Mouse (Mus musculus) intestine, postnatal 0 days (tissue): ENCODE measurements at regions not wholly inside any gene's neighbourhood (a gene's known extent, or its start where the extent isn't known, plus 50 kb on each side); places are given as distances from the start of the nearest gene placed in this dataset.

Experiments used
- ATAC-seq: fragments of 200-750 bp; cut with Nextera tagmentation; 2 replicates; pipeline ENCODE4 v1.8.0; 2017; ENCODE audit warnings: mild to moderate bottlenecking, moderate TSS enrichment, moderate library complexity
- H3K27ac ChIP-seq: fragments of 300-500 bp; sonication (generic); 2 replicates; pipeline ENCODE4 v1.5.1; 2014; ENCODE audit warnings: mild to moderate bottlenecking, low read depth, low read length, moderate library complexity
- H3K27me3 ChIP-seq: fragments of 300-500 bp; sonication (generic); replicated peaks from 2 replicates; pipeline ENCODE4 v1.6.1; 2014; ENCODE audit warnings: low read length, mixed read lengths; ENCODE audit not compliant: control insufficient read depth, insufficient read depth
- H3K36me3 ChIP-seq: fragments of 300-500 bp; sonication (generic); 2 replicates; pipeline ENCODE4 v1.6.1; 2014; ENCODE audit warnings: mild to moderate bottlenecking, moderate library complexity; ENCODE audit not compliant: control insufficient read depth, insufficient read depth
- H3K4me1 ChIP-seq: fragments of 300-500 bp; sonication (generic); replicated peaks from 2 replicates; pipeline ENCODE4 v1.6.1; 2014; ENCODE audit warnings: antibody characterized with exemption, low read length, mixed read lengths; ENCODE audit not compliant: control insufficient read depth, insufficient read depth
- H3K4me2 ChIP-seq: fragments of 300-500 bp; sonication (generic); replicated peaks from 2 replicates; pipeline ENCODE4 v1.6.1; 2014; ENCODE audit warnings: low read depth, mild to moderate bottlenecking, moderate library complexity
- H3K4me3 ChIP-seq: fragments of 300-500 bp; sonication (generic); 2 replicates; pipeline ENCODE4 v1.5.1; 2014; ENCODE audit warnings: low read depth, low read length
- H3K9ac ChIP-seq: fragments of 300-500 bp; sonication (generic); 2 replicates; pipeline ENCODE4 v1.6.1; 2014; ENCODE audit warnings: mild to moderate bottlenecking, low read depth, low read length
- H3K9me3 ChIP-seq: fragments of 300-500 bp; sonication (generic); 2 replicates; pipeline ENCODE4 v1.6.1; 2016; ENCODE audit warnings: mixed run types; ENCODE audit not compliant: control insufficient read depth
- CTCF ChIP-seq: sonication (generic); IDR thresholded peaks from 2 replicates; pipeline ENCODE4 v1.5.1; 2016; ENCODE audit warnings: low read depth, mild to moderate bottlenecking, control low read depth, antibody characterized with exemption, moderate library complexity
- WGBS: fragments of 180-500 bp; shearing (Covaris S2); extraction: QIAGEN DNeasy Blood & Tissue Kit; methylation state at CpG from one replicate; pipeline ENCODE4 v1.1.7; 2014; 5-methylcytosine and 5-hydroxymethylcytosine counted together

DNA sequence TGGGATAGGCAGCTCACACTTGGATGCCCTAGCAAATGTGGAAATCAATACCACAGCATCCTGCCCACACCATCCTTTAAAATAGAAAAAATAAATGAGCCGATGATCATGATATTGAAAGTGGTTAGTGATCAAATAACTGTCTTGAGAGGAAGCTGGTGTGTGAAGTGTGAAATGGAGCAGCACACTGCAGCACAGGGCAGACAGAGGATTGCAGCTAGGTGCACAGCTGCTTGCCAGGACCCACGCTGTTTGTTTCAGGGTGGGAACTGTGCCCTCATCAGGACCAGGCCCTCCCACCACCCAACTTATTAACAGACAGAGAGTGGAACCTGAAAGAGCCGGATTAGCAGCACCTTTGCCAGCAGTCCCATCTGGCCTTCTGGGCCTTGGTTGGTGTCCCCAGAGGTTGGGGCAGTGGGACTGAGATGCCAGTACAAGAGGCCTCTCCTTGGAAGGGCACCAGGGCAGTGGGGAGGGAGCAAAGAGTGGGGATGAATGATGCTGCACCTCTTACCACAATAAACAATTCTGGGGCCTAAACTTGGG lies 191.2 kb upstream of the Tle1 start:
- no peak for TF ChIP-seq CTCF
- 88% methylated on average over 3 of the region's 3 CpGs for WGBS
- no peaks in the 10 kb centered on the region for H3K27me3 ChIP-seq
- H3K36me3 ChIP-seq, result no peaks in the 10 kb centered on the region
- no peak for ATAC-seq
- H3K4me3 ChIP-seq, result no peak overlapping the region
- H3K27ac ChIP-seq, result no peak overlapping the region
- H3K9me3 ChIP-seq, result no peaks in the 10 kb centered on the region
- H3K4me2 ChIP-seq, result no peak overlapping the region
- no peaks in the 10 kb centered on the region for H3K4me1 ChIP-seq
- no peak overlapping the region for H3K9ac ChIP-seq

DNA sequence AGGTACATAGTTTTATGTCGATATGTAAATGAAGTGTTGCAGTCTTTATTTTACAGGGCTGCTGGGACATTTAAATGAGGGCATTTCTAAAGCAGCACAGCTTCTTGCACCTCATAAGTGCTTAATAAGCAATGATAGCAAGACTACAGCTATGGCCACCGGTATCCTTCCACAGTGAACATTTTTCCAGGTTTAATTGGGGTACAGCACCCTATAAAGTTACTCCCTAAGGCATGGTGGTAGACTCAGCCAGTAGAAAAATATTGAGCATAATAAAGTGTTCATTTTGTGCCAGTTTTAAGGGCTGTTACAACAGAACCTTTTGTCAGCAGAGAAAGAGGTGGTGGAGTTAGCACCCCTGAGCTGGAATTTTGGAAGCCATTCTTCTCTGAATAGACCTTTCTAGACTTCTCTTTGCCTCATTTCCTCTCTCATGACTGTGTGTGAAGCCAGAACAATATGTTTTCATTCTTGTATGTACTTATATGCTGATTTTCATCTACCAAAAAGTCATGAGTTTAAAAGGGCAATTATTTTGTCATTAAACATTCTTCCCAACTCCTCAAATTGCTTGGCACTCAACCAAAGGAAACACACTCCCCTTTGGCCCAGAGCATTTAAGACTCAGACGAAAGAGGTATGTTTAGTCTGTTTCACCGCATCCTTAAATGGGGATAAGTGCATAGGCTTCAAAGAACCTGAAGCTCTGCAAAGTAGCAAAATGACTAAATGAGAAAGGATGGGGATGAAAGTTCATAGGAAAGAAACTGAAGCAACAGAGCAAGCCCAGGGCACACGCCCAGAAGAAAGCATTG lies 189.3 kb upstream of the Tle1 start:
- Histone ChIP-seq H3K9me3 (no peaks in the 10 kb centered on the region), H3K9ac (no peak overlapping the region), H3K36me3 (no peaks in the 10 kb centered on the region), H3K27me3 (no peaks in the 10 kb centered on the region), H3K4me1 (no peaks in the 10 kb centered on the region), H3K4me2 (no peak overlapping the region), H3K4me3 (no peak overlapping the region), H3K27ac (no peak overlapping the region)
- ATAC-seq, result no peak
- no peak for TF ChIP-seq CTCF
- 75% methylated on average over 5 of the region's 5 CpGs for WGBS

DNA sequence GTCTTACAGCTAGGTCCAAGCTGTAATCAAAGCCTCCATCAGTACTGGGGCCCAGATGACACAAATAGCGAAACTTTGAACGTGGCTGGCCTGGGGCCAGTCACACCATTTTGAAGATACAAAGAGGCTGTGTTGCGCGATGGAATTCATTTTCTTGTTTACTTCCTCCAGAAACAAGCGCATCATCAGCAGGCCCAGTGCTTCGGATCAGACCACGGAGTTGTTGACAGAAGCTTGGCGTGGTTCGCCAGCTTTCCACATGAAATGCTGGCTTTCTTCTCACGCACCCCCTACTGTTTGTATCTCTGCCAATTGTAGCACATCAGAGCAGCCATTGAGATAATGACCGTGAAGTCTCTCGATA lies 184.2 kb upstream of the Tle1 start:
- peak; percentile 19; the same call in 1 of the 2 replicates for TF ChIP-seq CTCF
- Histone ChIP-seq H3K4me3 (no peak overlapping the region), H3K4me1 (no peaks in the 10 kb centered on the region), H3K36me3 (no peaks in the 10 kb centered on the region), H3K9me3 (no peaks in the 10 kb centered on the region), H3K4me2 (no peak overlapping the region), H3K27ac (no peak overlapping the region), H3K9ac (no peak overlapping the region), H3K27me3 (no peaks in the 10 kb centered on the region)
- no peak for ATAC-seq
- 64% methylated on average over 12 of the region's 12 CpGs for WGBS

DNA sequence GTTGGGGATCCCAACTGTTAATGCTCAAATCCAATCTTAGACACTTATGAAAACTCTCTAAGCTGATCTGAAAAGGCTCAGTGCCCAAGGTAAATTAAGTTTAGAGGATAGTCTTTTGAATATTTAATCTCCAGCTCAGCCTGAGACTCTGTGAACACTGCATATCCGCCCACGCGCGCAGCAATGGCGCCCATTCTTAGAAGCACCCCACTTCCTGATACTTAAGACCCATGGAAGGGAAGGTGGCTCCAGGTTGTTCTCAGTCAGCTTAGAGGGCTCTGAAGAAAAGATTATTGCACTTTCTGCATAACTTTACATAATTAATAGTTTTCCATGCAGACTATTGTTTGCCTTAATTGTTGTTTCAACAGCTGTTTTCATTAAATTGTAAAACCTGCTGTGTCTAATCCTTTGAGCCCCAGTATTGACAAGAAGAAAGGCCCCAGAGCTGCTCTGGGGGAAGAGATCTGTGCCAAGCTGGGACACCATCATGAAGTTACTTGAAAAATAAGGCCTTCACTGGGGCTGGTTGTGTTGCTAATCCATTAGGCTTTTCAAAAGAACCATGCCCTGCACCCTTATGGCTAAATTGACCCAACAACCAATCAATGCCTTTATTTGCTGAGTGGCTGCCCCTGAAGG lies 183.7 kb upstream of the Tle1 start:
- Histone ChIP-seq H3K4me1 (0 out of 2 replicates have a peak, but pooled peaks cover 3% of the 10 kb centered on the region), H3K9me3 (no peaks in the 10 kb centered on the region), H3K9ac (no peak overlapping the region), H3K27me3 (no peaks in the 10 kb centered on the region), H3K27ac (no peak overlapping the region), H3K4me2 (no peak overlapping the region), H3K4me3 (no peak overlapping the region), H3K36me3 (no peaks in the 10 kb centered on the region)
- WGBS, result 96% methylated on average over 5 of the region's 5 CpGs
- TF ChIP-seq CTCF, result no peak
- ATAC-seq, result no peak

DNA sequence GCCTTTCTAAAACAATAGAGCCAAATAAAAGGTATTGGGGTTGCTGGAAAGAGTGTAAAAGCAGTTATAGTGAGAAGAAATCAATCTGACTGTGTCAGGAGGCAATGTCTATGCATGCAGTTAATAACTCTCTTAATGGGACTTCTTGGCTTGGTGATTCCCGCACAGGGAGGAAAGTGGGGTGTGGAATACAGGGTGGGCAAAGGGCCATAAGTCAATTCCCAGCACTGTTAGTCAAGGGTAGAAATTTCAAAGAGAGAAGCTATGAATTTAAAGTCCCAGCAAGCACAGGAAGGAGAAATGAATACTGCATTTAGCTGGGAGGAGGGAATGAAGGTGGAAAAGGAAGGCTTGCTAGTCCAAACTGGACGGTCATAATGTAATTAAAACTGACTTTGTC lies 183.0 kb upstream of the Tle1 start:
- H3K9me3 ChIP-seq, result no peaks in the 10 kb centered on the region
- no peak overlapping the region for H3K27ac ChIP-seq
- no peak overlapping the region for H3K9ac ChIP-seq
- H3K4me1 ChIP-seq, result 0 out of 2 replicates have a peak, but pooled peaks cover 7% of the 10 kb centered on the region
- H3K4me2 ChIP-seq, result no peak overlapping the region
- no peaks in the 10 kb centered on the region for H3K27me3 ChIP-seq
- no peaks in the 10 kb centered on the region for H3K36me3 ChIP-seq
- 83% methylated on average over 2 of the region's 2 CpGs for WGBS
- H3K4me3 ChIP-seq, result no peak overlapping the region
- TF ChIP-seq CTCF, result no peak
- ATAC-seq, result no peak

DNA sequence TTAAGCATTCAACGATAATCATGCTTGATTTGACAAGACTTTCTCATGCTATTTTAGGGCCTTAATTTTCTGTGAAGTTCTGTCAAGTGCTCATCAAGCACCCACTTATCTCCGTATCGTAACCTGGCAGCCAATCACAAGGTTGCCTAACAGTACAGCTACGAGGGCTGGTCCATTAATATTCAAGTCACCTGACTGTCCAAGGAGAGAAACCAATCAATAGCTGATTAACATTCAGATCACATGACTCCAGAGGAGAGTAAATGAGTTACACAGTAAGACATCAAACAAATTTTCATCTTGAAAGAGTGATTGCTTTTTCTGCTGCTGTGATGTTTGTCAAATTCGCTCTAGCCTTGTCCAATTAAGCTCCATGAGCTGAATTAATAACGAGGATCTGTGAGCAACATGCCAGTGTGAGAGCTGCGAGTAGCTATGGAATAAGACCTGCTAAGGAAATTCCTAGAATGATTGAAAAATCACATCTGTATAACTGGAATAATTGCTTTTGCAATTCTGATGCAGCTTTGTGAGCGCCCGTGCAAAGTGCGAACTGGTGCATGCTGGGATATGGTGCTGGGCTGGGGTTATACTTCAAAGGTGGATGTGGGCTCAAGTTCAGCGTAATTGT lies 181.9 kb upstream of the Tle1 start:
- no peak for TF ChIP-seq CTCF
- Histone ChIP-seq H3K27ac (no peak overlapping the region), H3K9ac (no peak overlapping the region), H3K9me3 (no peaks in the 10 kb centered on the region), H3K4me2 (no peak overlapping the region), H3K27me3 (no peaks in the 10 kb centered on the region), H3K36me3 (no peaks in the 10 kb centered on the region), H3K4me1 (0 out of 2 replicates have a peak, but pooled peaks cover 7% of the 10 kb centered on the region), H3K4me3 (no peak overlapping the region)
- ATAC-seq, result no peak
- WGBS, result 92% methylated on average over 11 of the region's 11 CpGs
